Mouse (Mus musculus) layer of hippocampus, adult 9-10 months (tissue): ENCODE data around the gene Yaf2.

Experiments used
- DNase-seq: peaks from one replicate; pipeline ENCODE4 v3.0.0; 2022; ENCODE audit warnings: low spot score

The Yaf2 gene

GRCm38 (mm10) chr15:93285244-93285643, 51.5 kb downstream of the Yaf2 start:
- no peak for DNase-seq

GRCm38 (mm10) chr15:93284326-93284725, 52.4 kb downstream of the Yaf2 start:
- DNase-seq, result no peak

GRCm38 (mm10) chr15:93283349-93283748, 53.4 kb downstream of the Yaf2 start:
- DNase-seq, result no peak

GRCm38 (mm10) chr15:93276276-93276675, 60.5 kb downstream of the Yaf2 start:
- no peak for DNase-seq

- no peak for DNase-seq
Measured at GRCm38 (mm10) chr15:93275623-93276022, 61.1 kb downstream of the Yaf2 start.

- DNase-seq, result peak; percentile 96
Measured at GRCm38 (mm10) chr15:93274679-93275583, 61.8 kb downstream of the Yaf2 start, which contains the start of gene Gxylt1. Gene Gxylt1 (minus strand): TSS chr15:93275179.

- DNase-seq, result no peak
Measured at GRCm38 (mm10) chr15:93273788-93274678, 62.7 kb downstream of the Yaf2 start.

- DNase-seq, result no peak
Measured at GRCm38 (mm10) chr15:93272948-93273347, 63.8 kb downstream of the Yaf2 start.

- DNase-seq, result no peak
Measured at GRCm38 (mm10) chr15:93270289-93270855, 66.4 kb downstream of the Yaf2 start.

GRCm38 (mm10) chr15:93269572-93269971, 67.2 kb downstream of the Yaf2 start:
- DNase-seq, result no peak

GRCm38 (mm10) chr15:93268001-93268400, 68.7 kb downstream of the Yaf2 start:
- no peak for DNase-seq

GRCm38 (mm10) chr15:93267479-93267878, 69.3 kb downstream of the Yaf2 start:
- DNase-seq, result no peak

- no peak for DNase-seq
Measured at GRCm38 (mm10) chr15:93266361-93266760, 70.4 kb downstream of the Yaf2 start.

- DNase-seq, result peak; percentile 59
Measured at GRCm38 (mm10) chr15:93265728-93266127, 71.0 kb downstream of the Yaf2 start.

GRCm38 (mm10) chr15:93265231-93265630, 71.5 kb downstream of the Yaf2 start:
- no peak for DNase-seq

GRCm38 (mm10) chr15:93264221-93264620, 72.5 kb downstream of the Yaf2 start:
- DNase-seq, result no peak

- DNase-seq, result no peak
Measured at GRCm38 (mm10) chr15:93263566-93263965, 73.2 kb downstream of the Yaf2 start.

- no peak for DNase-seq
Measured at GRCm38 (mm10) chr15:93262818-93263217, 73.9 kb downstream of the Yaf2 start.

- no peak for DNase-seq
Measured at GRCm38 (mm10) chr15:93262274-93262673, 74.5 kb downstream of the Yaf2 start.

GRCm38 (mm10) chr15:93259933-93260332, 76.8 kb downstream of the Yaf2 start:
- DNase-seq, result no peak

GRCm38 (mm10) chr15:93255295-93255694, 81.4 kb downstream of the Yaf2 start:
- no peak for DNase-seq

GRCm38 (mm10) chr15:93253172-93253571, 83.6 kb downstream of the Yaf2 start:
- no peak for DNase-seq
